Mouse (Mus musculus) layer of hippocampus, adult 9-10 months (tissue): ENCODE measurements at regions not wholly inside any gene's neighbourhood (a gene's known extent, or its start where the extent isn't known, plus 50 kb on each side); places are given as distances from the start of the nearest gene placed in this dataset.

Experiments
- DNase-seq: peaks from one replicate; pipeline ENCODE4 v3.0.0; 2022; ENCODE audit warnings: low spot score

GRCm38 (mm10) chr11:19747973-19748559 is 176.1 kb upstream of the Spred2 start:
- DNase-seq: no peak

GRCm38 (mm10) chr11:19758892-19759291 is 165.3 kb upstream of the Spred2 start:
- DNase-seq: no peak

- peak; percentile 31 for DNase-seq
Measured at GRCm38 (mm10) chr11:19760861-19761693, 163.1 kb upstream of the Spred2 start.

GRCm38 (mm10) chr11:19761694-19761976 is 162.5 kb upstream of the Spred2 start:
- DNase-seq: no peak

GRCm38 (mm10) chr11:19767316-19767715 is 156.9 kb upstream of the Spred2 start:
- no peak for DNase-seq

- no peak for DNase-seq
Measured at GRCm38 (mm10) chr11:19767871-19768270, 156.3 kb upstream of the Spred2 start.

GRCm38 (mm10) chr11:19768962-19769361 is 155.2 kb upstream of the Spred2 start:
- no peak for DNase-seq

- DNase-seq: no peak
Measured at GRCm38 (mm10) chr11:19774010-19774409, 150.2 kb upstream of the Spred2 start.

- no peak for DNase-seq
Measured at GRCm38 (mm10) chr11:19775741-19776140, 148.4 kb upstream of the Spred2 start.

- no peak for DNase-seq
Measured at GRCm38 (mm10) chr11:19776473-19777200, 147.5 kb upstream of the Spred2 start.

GRCm38 (mm10) chr11:19778191-19778590 is 146.0 kb upstream of the Spred2 start:
- no peak for DNase-seq

GRCm38 (mm10) chr11:19785110-19785509 is 139.1 kb upstream of the Spred2 start:
- no peak for DNase-seq

GRCm38 (mm10) chr11:19796950-19797670 is 127.1 kb upstream of the Spred2 start:
- DNase-seq: no peak

GRCm38 (mm10) chr11:19809359-19809758 is 114.8 kb upstream of the Spred2 start:
- no peak for DNase-seq

GRCm38 (mm10) chr11:19811271-19811991 is 112.7 kb upstream of the Spred2 start:
- DNase-seq: no peak

GRCm38 (mm10) chr11:19811992-19812690 is 112.0 kb upstream of the Spred2 start:
- DNase-seq: no peak

- DNase-seq: no peak
Measured at GRCm38 (mm10) chr11:19813549-19813948, 110.6 kb upstream of the Spred2 start.

GRCm38 (mm10) chr11:19822991-19823390 is 101.2 kb upstream of the Spred2 start:
- no peak for DNase-seq

GRCm38 (mm10) chr11:19823461-19823895 is 100.7 kb upstream of the Spred2 start:
- peak; percentile 65 for DNase-seq

- DNase-seq: no peak
Measured at GRCm38 (mm10) chr11:19826481-19827185, 97.5 kb upstream of the Spred2 start.
